Mouse (Mus musculus): ENCODE results near the gene Fetub. TPM values are rescaled to one million over a fixed set of nuclear protein-coding genes. Genes with fewer than 3 reads are reported as not detected.
"Not testable (repeated sequence)": the region's sequence is repeated elsewhere in the genome, so short reads cannot be mapped to it uniquely, and the experiment has no call there.

Gene Fetub
- polyA plus RNA-seq, 1 experiment, result not detected

DNA sequence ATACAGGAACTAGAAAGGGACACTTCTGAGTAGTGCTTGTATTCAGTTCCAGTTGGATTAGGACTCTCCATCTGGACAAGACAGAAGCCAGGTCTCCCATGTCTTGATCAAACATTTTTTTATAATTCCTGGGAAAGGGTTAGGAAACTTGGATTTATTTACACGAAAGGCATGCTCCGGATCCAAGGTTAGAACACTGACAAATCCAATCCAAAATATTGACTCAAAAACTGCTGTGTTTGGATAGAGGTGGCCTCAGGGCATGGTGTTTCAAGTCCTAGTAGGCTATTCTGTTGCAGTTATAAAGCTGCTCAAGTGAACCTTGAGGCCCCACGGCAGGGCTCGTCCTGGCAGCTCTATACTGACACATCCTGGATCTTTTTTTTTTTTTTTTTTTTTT lies 4.3 kb downstream of the Fetub start:
- Histone ChIP-seq H3K27me3 (replicated peaks) (no peaks in the 10 kb centered on the region), H3K4me3 (replicated peaks) (no peak overlapping the region), H3K36me3 (replicated peaks; ENCODE audit: low read length) (no peaks in the 10 kb centered on the region), H3K9me3 (0 out of 2 replicates have a peak, but pooled peaks cover 3% of the 10 kb centered on the region), H3K4me1 (peaks cover 6% of the 10 kb centered on the region)
- TF ChIP-seq GATA1 (IDR thresholded peaks at IDR 0.05; ENCODE audit: borderline replicate concordance, low read length) (no peak), FLI1 (IDR thresholded peaks at IDR 0.05; ENCODE audit: low read length) (no peak)

DNA sequence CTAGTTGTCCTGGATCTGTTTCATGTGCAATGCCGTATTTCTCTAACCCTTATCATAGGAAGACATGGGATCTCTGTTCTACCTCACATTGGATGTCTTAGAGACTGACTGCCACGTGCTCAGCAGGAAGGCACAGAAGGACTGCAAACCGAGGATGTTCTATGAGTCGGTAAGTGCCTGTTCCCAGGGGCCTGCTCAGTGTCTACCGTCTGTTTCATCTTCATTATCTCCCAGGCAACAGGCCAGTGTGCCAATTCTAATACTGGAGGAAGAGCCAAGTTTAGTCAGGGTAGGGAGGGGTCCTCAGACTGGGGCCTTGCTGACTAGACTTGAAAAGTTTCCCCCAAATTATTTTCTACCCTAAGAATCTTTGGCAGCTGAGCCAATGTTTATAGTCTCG lies 11.4 kb downstream of the Fetub start:
- TF ChIP-seq GATA1 (IDR thresholded peaks at IDR 0.05; ENCODE audit: borderline replicate concordance, low read length) (no peak), FLI1 (IDR thresholded peaks at IDR 0.05; ENCODE audit: low read length) (no peak)
- H3K36me3 ChIP-seq (replicated peaks; ENCODE audit: low read length), result no peaks in the 10 kb centered on the region
- H3K4me1 ChIP-seq, result no peaks in the 10 kb centered on the region

DNA sequence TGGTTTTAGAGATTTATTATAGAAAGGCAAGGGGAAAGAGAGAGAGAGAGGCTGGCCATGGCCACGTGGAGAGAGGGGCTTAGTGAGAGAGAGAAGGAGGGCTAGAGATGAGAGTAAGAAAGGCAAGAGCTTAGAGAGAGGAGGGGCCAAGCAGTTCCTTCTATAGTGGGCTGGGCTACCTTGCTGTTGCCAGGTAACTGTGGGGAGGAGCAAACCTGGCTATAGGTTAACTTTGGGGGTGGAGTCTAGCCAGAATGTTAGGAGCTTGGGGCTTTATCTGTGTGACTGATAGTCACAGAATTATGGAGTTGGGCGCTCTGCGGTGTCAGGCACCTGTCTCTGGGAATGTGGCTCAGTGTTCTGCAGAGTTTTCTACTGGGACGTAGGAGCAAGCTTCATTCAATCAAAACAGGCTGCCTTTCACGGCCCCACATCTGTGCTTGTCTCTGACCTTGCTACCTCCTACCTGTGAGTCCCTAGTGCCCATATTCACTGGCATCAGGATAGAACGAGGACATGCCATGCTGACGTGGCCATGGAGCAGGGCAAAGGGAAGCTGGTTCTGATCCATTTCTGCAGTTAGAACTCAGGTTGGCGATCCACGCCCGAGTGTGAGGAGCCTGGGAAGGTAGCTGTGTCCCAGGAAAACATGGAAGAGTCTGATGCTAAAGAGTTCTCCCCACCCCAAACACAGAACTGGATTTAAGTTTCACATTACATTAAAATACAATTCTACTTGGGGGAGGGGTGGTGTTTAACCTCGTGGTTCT lies 13.5 kb downstream of the Fetub start:
- H3K4me3 ChIP-seq (replicated peaks), result no peak overlapping the region
- TF ChIP-seq FLI1 (IDR thresholded peaks at IDR 0.05; ENCODE audit: low read length) (no peak), GATA1 (IDR thresholded peaks at IDR 0.05; ENCODE audit: borderline replicate concordance, low read length) (no peak)
- no peaks in the 10 kb centered on the region for H3K36me3 ChIP-seq (replicated peaks; ENCODE audit: low read length)
- peaks cover 10% of the 10 kb centered on the region for H3K9me3 ChIP-seq
- H3K27me3 ChIP-seq (replicated peaks), result no peaks in the 10 kb centered on the region
- no peaks in the 10 kb centered on the region for H3K4me1 ChIP-seq

More for the DNA sequence above, 11.4 kb downstream of the Fetub start:
- Histone ChIP-seq H3K4me3 (replicated peaks) (no peak overlapping the region), H3K27me3 (replicated peaks) (no peaks in the 10 kb centered on the region), H3K9me3 (peaks cover 10% of the 10 kb centered on the region; the same call in 1 of the 2 replicates)

DNA sequence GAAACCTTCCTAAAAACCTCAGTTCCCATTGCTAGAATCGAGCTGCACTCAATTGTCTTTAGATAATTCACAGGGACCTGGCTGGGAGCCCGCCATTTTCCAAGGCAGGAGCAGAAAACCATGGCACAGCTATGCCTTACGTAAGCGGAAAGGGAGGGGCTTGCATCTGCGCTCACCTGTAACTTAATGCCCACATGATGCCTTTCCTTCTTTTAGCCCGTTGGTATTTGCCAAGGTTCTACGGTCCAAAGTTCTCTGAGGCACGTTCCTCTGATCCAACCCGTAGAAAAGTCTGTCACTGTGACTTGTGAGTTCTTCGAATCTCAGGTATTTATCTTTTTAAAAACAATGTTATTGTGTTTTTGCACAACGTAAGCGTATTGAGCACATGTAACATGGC lies 19.5 kb downstream of the Fetub start:
- Histone ChIP-seq H3K4me1 (no peaks in the 10 kb centered on the region), H3K9me3 (peaks cover 13% of the 10 kb centered on the region), H3K4me3 (replicated peaks) (no peak overlapping the region), H3K36me3 (replicated peaks; ENCODE audit: low read length) (no peaks in the 10 kb centered on the region), H3K27me3 (replicated peaks) (no peaks in the 10 kb centered on the region)
- TF ChIP-seq GATA1 (IDR thresholded peaks at IDR 0.05; ENCODE audit: borderline replicate concordance, low read length) (no peak), FLI1 (IDR thresholded peaks at IDR 0.05; ENCODE audit: low read length) (no peak)

DNA sequence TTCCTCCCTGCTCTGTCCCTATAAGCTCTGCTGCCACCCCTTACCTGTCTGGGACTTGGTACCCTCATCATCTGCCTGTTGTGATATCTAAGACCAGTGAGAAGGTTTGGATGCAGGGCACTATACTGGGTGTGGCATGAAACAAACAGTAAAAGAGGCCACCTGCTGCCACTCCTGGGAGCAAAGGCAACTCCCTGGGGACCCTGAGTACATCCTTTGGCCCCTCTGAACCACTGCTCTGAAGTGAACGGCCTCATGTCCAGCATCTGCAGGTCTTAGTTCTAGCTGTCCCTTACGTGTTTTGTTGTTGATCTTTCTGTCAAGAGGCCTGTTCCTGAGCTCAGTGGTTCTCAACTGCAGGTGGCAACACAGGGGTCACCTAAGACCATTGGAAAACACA lies 20.4 kb downstream of the Fetub start:
- H3K9me3 ChIP-seq, result peaks cover 21% of the 10 kb centered on the region
- no peaks in the 10 kb centered on the region for H3K27me3 ChIP-seq (replicated peaks)
- no peak overlapping the region for H3K4me3 ChIP-seq (replicated peaks)
- no peaks in the 10 kb centered on the region for H3K4me1 ChIP-seq
- TF ChIP-seq FLI1 (IDR thresholded peaks at IDR 0.05; ENCODE audit: low read length) (no peak), GATA1 (IDR thresholded peaks at IDR 0.05; ENCODE audit: borderline replicate concordance, low read length) (no peak)
- H3K36me3 ChIP-seq (replicated peaks; ENCODE audit: low read length), result no peaks in the 10 kb centered on the region

DNA sequence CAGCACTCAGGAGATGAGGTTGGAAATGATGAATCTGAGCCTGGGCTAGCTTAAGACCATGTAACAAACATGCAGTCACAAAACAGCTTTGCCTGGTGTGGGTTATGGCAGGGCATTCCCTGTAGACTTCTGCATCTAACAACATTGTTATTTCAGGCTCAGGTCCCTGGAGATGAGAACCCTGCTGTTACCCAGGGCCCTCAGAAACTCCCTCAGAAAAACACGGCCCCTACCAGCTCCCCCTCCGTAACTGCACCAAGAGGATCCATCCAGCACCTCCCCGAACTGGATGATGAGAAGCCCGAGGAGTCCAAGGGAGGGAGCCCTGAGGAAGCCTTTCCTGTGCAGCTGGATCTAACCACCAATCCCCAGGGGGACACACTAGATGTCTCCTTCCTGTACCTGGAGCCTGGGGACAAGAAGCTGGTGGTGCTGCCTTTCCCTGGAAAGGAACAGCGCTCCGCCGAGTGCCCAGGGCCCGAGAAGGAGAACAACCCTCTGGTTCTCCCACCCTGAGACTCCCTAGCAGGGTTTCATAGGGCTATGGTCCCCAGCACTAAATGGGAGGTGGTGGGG lies 21.1 kb downstream of the Fetub start:
- H3K27me3 ChIP-seq (replicated peaks), result no peaks in the 10 kb centered on the region
- peaks cover 22% of the 10 kb centered on the region for H3K9me3 ChIP-seq
- H3K36me3 ChIP-seq (replicated peaks; ENCODE audit: low read length), result no peaks in the 10 kb centered on the region
- no peak for TF ChIP-seq FLI1 (IDR thresholded peaks at IDR 0.05; ENCODE audit: low read length)
- no peaks in the 10 kb centered on the region for H3K4me1 ChIP-seq
- no peak overlapping the region for H3K4me3 ChIP-seq (replicated peaks)

DNA sequence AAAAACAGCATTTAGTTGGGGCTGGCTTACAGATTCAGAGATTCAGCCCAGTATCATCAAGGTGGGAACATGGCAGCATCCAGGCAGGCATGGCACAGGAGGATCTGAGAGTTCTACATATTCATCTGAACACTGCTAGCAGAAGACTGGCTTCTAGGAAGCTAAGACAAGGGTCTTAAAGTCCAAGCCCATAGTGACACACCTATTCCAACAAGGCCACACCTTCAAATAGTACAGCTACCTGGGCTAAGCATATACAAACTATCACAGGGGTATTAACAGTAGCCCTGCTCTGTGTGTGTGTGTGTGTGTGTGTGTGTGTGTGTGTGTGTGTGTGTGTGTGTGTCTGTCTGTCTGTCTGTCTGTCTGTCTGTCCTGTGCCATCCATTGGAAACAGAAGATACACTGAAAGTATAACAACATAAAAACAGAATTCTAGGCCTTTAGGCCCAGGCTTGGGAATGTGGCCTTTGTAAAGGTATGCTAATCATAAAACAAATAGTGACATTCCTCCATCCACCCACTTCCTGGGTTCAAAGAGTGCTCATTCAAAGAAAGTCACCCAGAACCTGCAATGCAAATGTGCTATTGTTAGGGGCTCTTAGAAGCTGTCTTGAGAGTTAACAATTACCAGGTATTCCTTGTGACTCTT lies 23.8 kb downstream of the Fetub start:
- H3K4me3 ChIP-seq (replicated peaks); H3K4me1 ChIP-seq; H3K36me3 ChIP-seq (replicated peaks; ENCODE audit: low read length); H3K27me3 ChIP-seq (replicated peaks): not testable (repeated sequence)
- peaks cover 22% of the 10 kb centered on the region for H3K9me3 ChIP-seq

DNA sequence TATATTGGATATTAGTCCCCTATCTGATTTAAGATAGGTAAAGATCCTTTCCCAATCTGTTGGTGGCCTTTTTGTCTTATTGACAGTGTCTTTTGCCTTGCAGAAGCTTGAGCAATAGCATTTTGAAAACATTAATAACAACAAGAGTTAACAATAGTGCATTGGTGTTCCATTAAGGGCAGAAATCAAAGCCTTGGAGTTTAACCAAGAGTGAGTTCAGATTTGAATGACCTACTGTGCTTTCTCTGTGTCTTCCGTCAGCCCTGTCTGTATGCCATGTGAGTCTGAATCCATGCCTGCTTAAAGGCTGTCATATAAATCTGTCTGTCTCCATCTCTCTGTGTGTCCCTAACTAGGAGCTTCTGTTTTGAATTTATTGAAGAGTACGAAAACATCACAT lies 29.2 kb downstream of the Fetub start:
- H3K36me3 ChIP-seq (replicated peaks; ENCODE audit: low read length), result no peaks in the 10 kb centered on the region
- TF ChIP-seq GATA1 (IDR thresholded peaks at IDR 0.05; ENCODE audit: borderline replicate concordance, low read length) (no peak), FLI1 (IDR thresholded peaks at IDR 0.05; ENCODE audit: low read length) (no peak)
- no peaks in the 10 kb centered on the region for H3K4me1 ChIP-seq
- H3K27me3 ChIP-seq (replicated peaks), result no peaks in the 10 kb centered on the region
- H3K4me3 ChIP-seq (replicated peaks), result no peak overlapping the region
- H3K9me3 ChIP-seq, result peaks cover 8% of the 10 kb centered on the region; the same call in 1 of the 2 replicates

DNA sequence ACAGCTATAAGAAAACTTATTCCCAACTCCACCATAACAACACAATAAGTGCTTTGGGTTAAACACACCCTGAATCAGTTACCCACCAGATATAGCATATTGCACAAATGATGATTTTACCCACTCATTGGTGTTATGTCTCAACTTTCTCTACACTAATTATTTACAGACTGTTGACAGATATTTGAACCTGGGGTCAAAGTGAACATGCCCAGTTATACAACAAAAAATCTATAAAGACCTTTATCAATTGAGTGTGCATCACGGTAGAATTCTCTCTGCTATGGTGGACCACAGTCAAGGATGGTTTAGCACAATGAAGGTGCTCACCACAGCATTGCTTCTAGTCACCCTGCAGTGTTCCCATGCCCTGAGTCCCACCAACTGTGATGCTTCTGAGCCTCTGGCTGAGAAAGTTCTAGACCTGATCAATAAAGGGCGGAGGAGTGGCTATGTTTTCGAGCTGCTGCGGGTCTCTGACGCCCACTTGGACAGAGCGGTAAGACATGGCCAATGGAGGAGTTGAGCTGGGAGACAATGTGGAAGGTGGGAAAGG lies 32.8 kb downstream of the Fetub start, which contains the start of gene Hrg:
TSS of gene Hrg (plus strand) at position 233 of the 556 bp plus-strand sequence.
- Histone ChIP-seq H3K9me3 (no peaks in the 10 kb centered on the region), H3K36me3 (replicated peaks; ENCODE audit: low read length) (no peaks in the 10 kb centered on the region), H3K4me3 (replicated peaks) (no peak within 1 kb of the TSS), H3K27me3 (replicated peaks) (peaks cover 2% of the 10 kb centered on the region), H3K4me1 (no peaks in the 10 kb centered on the region)
- TF ChIP-seq GATA1 (IDR thresholded peaks at IDR 0.05; ENCODE audit: borderline replicate concordance, low read length), result no peak
- TF ChIP-seq FLI1 (IDR thresholded peaks at IDR 0.05; ENCODE audit: low read length), result no peak

DNA sequence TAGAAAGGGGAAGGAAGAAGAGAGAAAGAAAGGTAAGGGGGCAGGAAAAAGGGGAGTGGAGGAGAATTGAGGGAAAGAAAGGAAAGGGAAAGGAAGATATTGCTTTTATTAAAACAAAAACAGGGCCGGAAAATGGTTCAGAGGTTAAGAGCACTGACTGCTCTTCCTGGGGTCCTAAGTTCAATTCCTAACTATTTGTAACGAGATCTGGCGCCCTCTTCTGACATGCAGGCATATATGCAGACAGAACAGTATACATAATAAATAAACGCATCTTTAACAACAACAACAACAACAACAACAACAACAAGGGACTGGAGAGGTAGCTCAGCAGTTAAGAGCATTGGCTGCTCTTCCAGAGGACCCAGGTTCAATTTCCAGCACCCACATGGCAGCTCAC lies 34.9 kb downstream of the Fetub start:
- H3K36me3 ChIP-seq (replicated peaks; ENCODE audit: low read length), result no peaks in the 10 kb centered on the region
- H3K4me3 ChIP-seq (replicated peaks), result no peak overlapping the region
- H3K9me3 ChIP-seq, result no peaks in the 10 kb centered on the region
- no peak for TF ChIP-seq FLI1 (IDR thresholded peaks at IDR 0.05; ENCODE audit: low read length)
- TF ChIP-seq GATA1 (IDR thresholded peaks at IDR 0.05; ENCODE audit: borderline replicate concordance, low read length), result no peak
- no peaks in the 10 kb centered on the region for H3K4me1 ChIP-seq
- peaks cover 2% of the 10 kb centered on the region for H3K27me3 ChIP-seq (replicated peaks)

Data from megakaryocyte, embryonic 14.5 days (primary cell).